Comparison of ENCODE assay signal across 22 mouse cellular contexts in genomic region chr16:75823226-75823625, GRCm38 (mm10). TPM values are rescaled to one million over a fixed set of nuclear protein-coding genes. Genes with fewer than 3 reads are reported as not detected.
DNase-seq lines count a peak whose midpoint lies in the region; ATAC-seq and TF ChIP-seq lines count a peak whose summit lies in the region.
"Had no signal": no experiment of that assay in that cellular context is flagged by ENCODE, and none has a peak within 500 bp of the region (broad histone marks: within the 10 kb centered on the region; RNA-seq: fewer than 3 reads in every experiment).

No protein-coding gene starts in this region.

- H3K27ac ChIP-seq in forebrain, embryonic 13.5 days: no peak overlapping the region
- H3K27ac ChIP-seq in forebrain, embryonic 10.5 days: no peak overlapping the region
- H3K27ac ChIP-seq in midbrain, embryonic 15.5 days: no peak overlapping the region
- H3K27ac ChIP-seq in midbrain, embryonic 10.5 days (replicated peaks): no peak overlapping the region
- H3K27ac ChIP-seq in embryonic facial prominence, embryonic 10.5 days (replicated peaks): no peak overlapping the region
- H3K27ac ChIP-seq: limb, embryonic 12.5 days; liver, embryonic 12.5 days had no signal

- H3K4me1 ChIP-seq in forebrain, embryonic 13.5 days: no peaks in the 10 kb centered on the region
- H3K4me1 ChIP-seq in forebrain, embryonic 10.5 days: no peaks in the 10 kb centered on the region
- no peaks in the 10 kb centered on the region for H3K4me1 ChIP-seq in midbrain, embryonic 15.5 days
- no peaks in the 10 kb centered on the region for H3K4me1 ChIP-seq in midbrain, embryonic 10.5 days
- H3K4me1 ChIP-seq in embryonic facial prominence, embryonic 10.5 days: no peaks in the 10 kb centered on the region
- H3K4me1 ChIP-seq in lung, adult 2 months (ENCODE audit: control insufficient read depth, insufficient read depth, low read length): no peaks in the 10 kb centered on the region
- H3K4me1 ChIP-seq: limb, embryonic 12.5 days had no signal

- no peak overlapping the region for H3K4me3 ChIP-seq in forebrain, embryonic 13.5 days
- H3K4me3 ChIP-seq in forebrain, embryonic 10.5 days: no peak overlapping the region
- H3K4me3 ChIP-seq in midbrain, embryonic 15.5 days: no peak overlapping the region
- H3K4me3 ChIP-seq in midbrain, embryonic 10.5 days: no peak overlapping the region
- H3K4me3 ChIP-seq in embryonic facial prominence, embryonic 10.5 days: no peak overlapping the region
- H3K4me3 ChIP-seq in lung, adult 2 months (replicated peaks; ENCODE audit: extremely low read depth, low read depth, low read length): no peak overlapping the region
- H3K4me3 ChIP-seq: limb, embryonic 12.5 days; liver, embryonic 12.5 days had no signal

- no peak for TF ChIP-seq CTCF in lung, adult 2 months (IDR thresholded peaks at IDR 0.05; ENCODE audit: insufficient read depth, low read length)

- H3K4me2 ChIP-seq in forebrain, embryonic 13.5 days: no peak overlapping the region
- no peak overlapping the region for H3K4me2 ChIP-seq in midbrain, embryonic 15.5 days
- H3K4me2 ChIP-seq: limb, embryonic 12.5 days; liver, embryonic 12.5 days; lung, embryonic 14.5 days had no signal

- no peaks in the 10 kb centered on the region for H3K36me3 ChIP-seq in forebrain, embryonic 13.5 days (ENCODE audit: poor library complexity, severe bottlenecking)
- no peaks in the 10 kb centered on the region for H3K36me3 ChIP-seq in forebrain, embryonic 10.5 days (replicated peaks)
- no peaks in the 10 kb centered on the region for H3K36me3 ChIP-seq in midbrain, embryonic 15.5 days (replicated peaks)
- no peaks in the 10 kb centered on the region for H3K36me3 ChIP-seq in midbrain, embryonic 10.5 days
- H3K36me3 ChIP-seq in embryonic facial prominence, embryonic 10.5 days (replicated peaks): no peaks in the 10 kb centered on the region
- H3K36me3 ChIP-seq: limb, embryonic 12.5 days; liver, embryonic 12.5 days had no signal

- no peaks in the 10 kb centered on the region for H3K9me3 ChIP-seq in forebrain, embryonic 13.5 days (replicated peaks)
- no peaks in the 10 kb centered on the region for H3K9me3 ChIP-seq in forebrain, embryonic 10.5 days
- H3K9me3 ChIP-seq in midbrain, embryonic 15.5 days: no peaks in the 10 kb centered on the region
- H3K9me3 ChIP-seq in midbrain, embryonic 10.5 days (replicated peaks): no peaks in the 10 kb centered on the region
- no peaks in the 10 kb centered on the region for H3K9me3 ChIP-seq in embryonic facial prominence, embryonic 10.5 days
- H3K9me3 ChIP-seq: limb, embryonic 12.5 days; liver, embryonic 12.5 days had no signal

- no peak for DNase-seq in forebrain, embryonic 10.5 days (ENCODE audit: extremely low spot score, low spot score)
- no peak for DNase-seq in midbrain, embryonic 10.5 days (ENCODE audit: low spot score)
- peak; percentile 28 to 42 for DNase-seq in thymus, postnatal 10 days (ENCODE audit: low spot score in 2 of 2)
- no peak for DNase-seq in testis, postnatal 10 days (ENCODE audit: low spot score)
- DNase-seq in embryonic facial prominence, embryonic 10.5 days (ENCODE audit: low spot score): no peak
- no peak for DNase-seq in lung, adult 2 months
- DNase-seq: cerebellum, adult 2 months; cerebellum, postnatal 36 days; forebrain, postnatal 0 days; heart, postnatal 10 days; kidney, adult 9 months; kidney, postnatal 25 days; layer of hippocampus, adult 9-11 months; lung, embryonic 14.5 days; lung, postnatal 4 days; retina, postnatal 1 day; right cerebral cortex, postnatal 4 days had no signal

- ATAC-seq in forebrain, embryonic 13.5 days: peak; percentile 83
- ATAC-seq in midbrain, embryonic 15.5 days (replicated peaks): peak; percentile 91
- ATAC-seq: forebrain, postnatal 0 days; liver, embryonic 12.5 days had no signal

- H3K27me3 ChIP-seq in forebrain, embryonic 13.5 days: no peaks in the 10 kb centered on the region
- H3K27me3 ChIP-seq in forebrain, embryonic 10.5 days (ENCODE audit: poor library complexity, severe bottlenecking): no peaks in the 10 kb centered on the region
- H3K27me3 ChIP-seq in midbrain, embryonic 15.5 days (replicated peaks): no peaks in the 10 kb centered on the region
- no peaks in the 10 kb centered on the region for H3K27me3 ChIP-seq in midbrain, embryonic 10.5 days (ENCODE audit: low read depth, poor library complexity, severe bottlenecking)
- H3K27me3 ChIP-seq in embryonic facial prominence, embryonic 10.5 days (replicated peaks; ENCODE audit: low read depth, poor library complexity, severe bottlenecking): no peaks in the 10 kb centered on the region
- H3K27me3 ChIP-seq: CH12.LX; limb, embryonic 12.5 days; liver, embryonic 12.5 days had no signal

- H3K9ac ChIP-seq in forebrain, embryonic 13.5 days: no peak overlapping the region
- no peak overlapping the region for H3K9ac ChIP-seq in midbrain, embryonic 15.5 days
- H3K9ac ChIP-seq: forebrain, postnatal 0 days; limb, embryonic 12.5 days; liver, embryonic 12.5 days; lung, embryonic 14.5 days had no signal

- no peak for TF ChIP-seq POLR2A in lung, adult 2 months (IDR thresholded peaks at IDR 0.05; ENCODE audit: borderline replicate concordance, extremely low read depth, low read depth, low read length)

- 80% methylated on average over 6 of the region's 6 CpGs for WGBS in forebrain, embryonic 13.5 days
- WGBS in forebrain, embryonic 10.5 days: 82% methylated on average over 6 of the region's 6 CpGs
- WGBS in midbrain, embryonic 15.5 days: 67% methylated on average over 6 of the region's 6 CpGs
- WGBS in midbrain, embryonic 10.5 days: 81% methylated on average over 6 of the region's 6 CpGs
- 76% methylated on average over 6 of the region's 6 CpGs for WGBS in embryonic facial prominence, embryonic 10.5 days
- 57% methylated on average over 6 of the region's 6 CpGs for WGBS in lung, adult 2 months

RNA-seq across cellular contexts. Expression of gene Hspa13, which starts 56.3 kb away (rescaled TPM):
- polyA plus RNA-seq in forebrain, embryonic 13.5 days (2015; fragmentation: Nextera tagmentation; extraction: Ambion mirVana): 38.2 and 39.3 TPM in 2 replicates
- 25.9 and 29.5 TPM in 2 replicates for polyA plus RNA-seq in forebrain, embryonic 10.5 days (2016; fragmentation: Nextera tagmentation; extraction: Ambion mirVana)
- 38.8 and 42.6 TPM in 2 replicates for polyA plus RNA-seq in midbrain, embryonic 15.5 days (2015; fragmentation: Nextera tagmentation; extraction: Ambion mirVana)
- polyA plus RNA-seq in midbrain, embryonic 10.5 days (2016; fragmentation: Nextera tagmentation; extraction: Ambion mirVana): 29.4 and 31.8 TPM in 2 replicates
- 25.7 and 26.6 TPM in 2 replicates for polyA plus RNA-seq in embryonic facial prominence, embryonic 10.5 days (2016; fragmentation: Nextera tagmentation; extraction: Ambion mirVana)
- 4.1 and 7.9 TPM in 2 replicates for polyA plus RNA-seq in lung, adult 2 months (2012; rRNA removed)

Comparison
In these comparisons a context has a peak if more than half of its experiments do, and no peak if none do; other contexts are left out.
1. DNase-seq: peak in thymus, postnatal 10 days (2 of 2); none in forebrain, embryonic 10.5 days (single experiment), midbrain, embryonic 10.5 days (single experiment), testis, postnatal 10 days (single experiment), embryonic facial prominence, embryonic 10.5 days (single experiment) and lung, adult 2 months (single experiment).